Mouse (Mus musculus): ENCODE measurements around the gene Kat2b. TPM values are rescaled to one million over a fixed set of nuclear protein-coding genes. Genes with fewer than 3 reads are reported as not detected.

The Kat2b gene
- polyA plus RNA-seq, 1 experiment from 2014 or later = 5.2 TPM

Other genes with a start within 250 kb of the Kat2b start
- 0.57 and 0.75 TPM in 2 replicates for gene Efhb, start 103.5 kb upstream of the Kat2b start, polyA plus RNA-seq (2015; fragmentation: Nextera tagmentation; extraction: Ambion mirVana)
- 68.7 and 78.0 TPM in 2 replicates for gene Rab5a, start 87.6 kb upstream of the Kat2b start, polyA plus RNA-seq (2015; fragmentation: Nextera tagmentation; extraction: Ambion mirVana)
- gene Pp2d1, start 27.4 kb upstream of the Kat2b start, polyA plus RNA-seq (2015; fragmentation: Nextera tagmentation; extraction: Ambion mirVana) = 0.23 and 0.25 TPM in 2 replicates
- 28.3 and 33.1 TPM in 2 replicates for gene Sgo1, start 122.5 kb downstream of the Kat2b start, polyA plus RNA-seq (2015; fragmentation: Nextera tagmentation; extraction: Ambion mirVana)